Mouse (Mus musculus) erythroblast, embryonic 14.5 days (primary cell): ENCODE measurements around the gene Klf12.

ENCODE experiments used
- GATA1 ChIP-seq: IDR thresholded peaks from 2 replicates; pipeline ENCODE4 v1.6.1; 2012; ENCODE audit warnings: low read length, inconsistent platforms, mixed read lengths
- TAL1 ChIP-seq: IDR thresholded peaks from 3 replicates; pipeline ENCODE4 v1.6.1; 2012; ENCODE audit warnings: low read length, inconsistent platforms, mixed read lengths

DNA sequence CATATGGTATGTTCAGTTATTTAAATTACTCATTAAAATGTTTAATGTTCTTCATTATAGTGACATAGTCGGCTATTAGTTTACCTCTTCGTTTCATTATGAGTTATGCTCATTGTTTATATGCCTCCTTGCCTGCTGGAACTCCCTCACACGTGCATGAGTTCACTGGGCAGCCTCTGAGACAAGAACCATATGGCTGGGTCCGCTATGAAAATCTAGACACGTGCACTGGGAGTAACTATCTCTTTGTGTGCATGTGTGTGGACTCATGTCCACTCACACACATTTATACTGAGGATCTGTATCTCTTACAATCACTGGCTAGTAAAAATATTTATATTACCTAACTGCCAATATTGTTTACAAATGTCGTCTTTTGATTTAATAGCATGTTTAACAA, 14.4 kb upstream of the Klf12 start:
- TF ChIP-seq GATA1 (no peak), TAL1 (no peak)
